Mouse (Mus musculus) urinary bladder, adult 18-20 months (tissue): ENCODE measurements around the gene Maob.

ENCODE experiments used
- DNase-seq, 2 experiments: peaks; one replicate each; pipeline ENCODE4 v3.0.0; 2022; ENCODE audit warnings: low spot score in 2 of 2, mixed read lengths in 2 of 2

The Maob gene

DNA sequence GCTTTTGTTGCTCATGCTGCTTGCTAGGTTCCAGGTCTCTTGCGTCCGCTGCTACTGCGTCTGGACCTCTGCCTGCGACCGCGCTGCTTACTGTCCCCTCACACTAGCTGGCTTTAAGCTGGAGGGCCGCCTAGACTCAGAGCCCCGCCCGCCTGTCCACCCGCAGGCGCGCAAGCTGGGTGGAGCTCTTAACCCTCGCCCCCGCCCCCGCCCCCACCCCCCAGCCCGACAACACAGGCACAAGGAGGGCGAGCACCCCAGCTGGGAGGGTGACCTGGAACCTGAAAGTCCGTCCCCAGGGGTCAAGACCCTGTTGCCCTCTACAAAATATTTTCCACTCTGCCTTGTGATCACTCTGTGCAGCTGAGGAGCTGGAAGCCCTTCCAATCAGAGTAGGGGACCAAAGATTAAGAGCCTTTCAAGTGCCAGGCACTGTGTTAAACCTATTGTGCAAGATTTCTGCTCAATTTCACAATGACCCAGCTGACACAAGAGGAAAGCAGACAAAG lies at the start of gene Maob:
Maob (minus strand) TSS at position 106 of the 509 bp plus-strand sequence.
- DNase-seq, result peak in 1 of 2 experiments; percentile 0

DNA sequence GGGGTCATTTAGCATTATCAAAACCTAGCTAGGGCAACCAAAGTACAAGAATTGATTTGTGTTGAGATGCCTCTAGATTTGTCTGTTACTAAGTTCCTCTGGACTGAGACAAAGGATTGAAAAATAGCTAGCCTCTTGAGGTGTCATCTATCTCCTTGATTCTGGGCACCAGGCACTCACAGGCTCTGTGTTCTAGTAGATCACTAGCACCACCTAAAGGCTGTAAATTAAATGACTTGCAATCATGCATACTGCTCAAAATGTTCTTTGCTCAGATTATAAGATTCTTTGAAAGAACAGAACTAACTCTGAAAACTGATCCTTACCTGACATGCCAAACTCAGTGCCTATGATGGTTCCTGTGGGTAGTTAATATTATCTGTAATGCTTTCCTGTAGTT lies 43.1 kb upstream of the Maob start:
- DNase-seq, result no peak

GRCm38 (mm10) chrX:16846034-16846433 lies 28.9 kb upstream of the Maob start:
- DNase-seq, result no peak

DNA sequence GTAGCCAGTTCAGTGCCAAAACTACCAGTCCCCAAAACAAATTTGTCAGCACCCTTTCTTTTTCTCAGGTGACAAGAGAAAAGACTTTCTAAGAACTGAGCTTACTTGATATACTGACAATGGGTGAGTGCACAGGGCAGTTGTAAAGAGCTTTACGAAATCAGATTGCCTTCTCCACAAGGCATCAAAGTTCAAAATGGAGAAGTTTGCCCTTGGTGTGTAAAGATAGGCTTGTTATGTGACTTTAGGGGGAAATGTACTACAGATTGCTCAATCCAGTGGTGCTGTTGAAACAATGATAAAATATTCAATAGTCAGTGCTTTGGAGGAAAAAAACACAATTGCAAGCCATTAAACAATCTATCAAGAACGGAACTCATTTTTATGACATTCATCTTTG lies 24.3 kb upstream of the Maob start:
- no peak for DNase-seq

GRCm38 (mm10) chrX:16837293-16837692 lies 20.1 kb upstream of the Maob start:
- DNase-seq, result no peak

DNA sequence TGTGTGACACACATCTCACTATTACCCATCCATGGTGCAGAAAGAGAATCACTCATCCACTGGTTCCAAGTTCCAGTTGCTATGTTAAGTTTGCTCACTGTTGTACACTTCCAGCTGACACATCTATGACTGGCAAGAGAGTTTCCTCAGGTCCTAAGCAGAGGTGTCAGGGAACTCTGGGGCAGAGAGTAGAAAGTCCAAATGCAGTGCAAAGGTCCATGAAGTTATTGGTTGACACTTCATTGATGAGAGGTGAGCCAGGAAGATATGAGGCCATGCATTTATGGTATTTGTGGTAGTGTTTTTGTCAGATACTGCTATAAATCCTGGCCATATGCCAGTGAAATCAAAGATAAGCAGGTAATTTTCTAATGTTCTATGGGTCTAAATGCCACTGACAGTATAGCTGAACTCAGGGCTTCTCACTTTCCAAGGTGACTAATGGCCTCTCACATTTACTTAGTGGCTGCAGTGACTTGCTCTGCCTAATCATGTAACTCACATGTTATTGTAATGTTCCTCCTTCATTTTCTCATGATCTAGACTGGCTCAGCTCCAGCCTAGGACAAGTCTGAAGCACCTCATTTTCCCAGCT lies 19.4 kb upstream of the Maob start:
- DNase-seq, result no peak

- DNase-seq, result no peak
Observed at GRCm38 (mm10) chrX:16826028-16826427, 8.9 kb upstream of the Maob start.

- no peak for DNase-seq
Observed at GRCm38 (mm10) chrX:16815965-16816364, 1.2 kb downstream of the Maob start.

DNA sequence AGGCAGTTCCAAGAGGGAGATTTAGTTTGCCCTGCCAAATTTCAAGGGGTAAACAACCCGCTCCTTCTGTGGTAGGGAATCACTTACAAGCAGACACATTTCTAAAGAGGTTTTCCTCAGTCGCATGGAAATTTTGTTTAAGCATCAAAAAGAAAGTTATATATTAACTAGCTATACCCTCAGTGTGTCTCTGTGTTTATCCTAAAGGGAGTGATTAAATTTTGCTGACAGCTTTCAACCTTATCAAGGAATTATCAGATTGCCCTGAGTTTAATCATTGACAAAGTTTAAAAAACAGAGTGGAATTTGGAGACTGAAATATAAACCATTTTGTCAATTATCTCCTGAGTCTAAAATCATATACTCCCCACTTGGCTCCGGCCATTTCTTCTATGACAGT lies 5.1 kb downstream of the Maob start:
- no peak for DNase-seq

DNA sequence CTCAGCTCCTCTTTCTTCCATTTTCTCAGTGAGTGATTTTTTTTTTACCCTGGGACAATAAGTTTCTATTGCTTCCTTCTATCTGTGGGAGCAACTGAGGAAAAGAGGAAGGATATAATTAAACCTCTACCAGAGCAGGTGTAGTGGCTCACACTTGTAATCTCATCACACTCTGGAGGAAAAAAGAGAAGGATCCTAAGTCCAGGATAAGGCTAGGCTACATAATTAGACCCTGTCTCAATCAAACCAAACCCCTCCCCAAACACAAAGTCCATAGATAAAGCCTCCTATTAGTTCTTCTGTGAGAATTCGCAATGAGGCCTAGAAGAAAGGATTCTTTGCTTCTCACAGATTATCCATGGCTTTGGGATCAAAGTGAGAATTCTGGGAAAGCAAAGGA lies 49.7 kb downstream of the Maob start:
- DNase-seq, result no peak

- peak in 1 of 2 experiments; percentile 1 for DNase-seq
Observed at GRCm38 (mm10) chrX:16766156-16766555, 51.0 kb downstream of the Maob start.

DNA sequence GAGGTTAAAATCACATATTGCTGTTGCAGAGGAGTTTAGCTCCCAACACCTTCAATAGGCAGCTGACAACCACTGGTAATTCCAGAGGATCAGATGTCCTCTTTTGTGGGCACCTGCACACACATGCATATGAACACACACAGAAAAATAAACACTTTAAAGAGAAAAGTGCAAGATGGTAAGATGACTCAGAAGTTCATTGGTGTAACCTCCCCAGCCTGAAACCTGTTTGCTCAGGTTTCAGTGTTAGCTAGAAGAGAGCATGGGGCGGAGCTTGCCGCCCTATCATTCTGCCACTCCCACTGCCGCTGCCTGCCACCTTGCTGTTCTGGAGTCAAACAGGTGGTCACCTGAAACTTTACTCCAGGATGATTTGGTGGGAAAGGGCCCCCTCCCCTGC lies 55.7 kb downstream of the Maob start:
- peak; percentile 3 to 9 for DNase-seq

DNA sequence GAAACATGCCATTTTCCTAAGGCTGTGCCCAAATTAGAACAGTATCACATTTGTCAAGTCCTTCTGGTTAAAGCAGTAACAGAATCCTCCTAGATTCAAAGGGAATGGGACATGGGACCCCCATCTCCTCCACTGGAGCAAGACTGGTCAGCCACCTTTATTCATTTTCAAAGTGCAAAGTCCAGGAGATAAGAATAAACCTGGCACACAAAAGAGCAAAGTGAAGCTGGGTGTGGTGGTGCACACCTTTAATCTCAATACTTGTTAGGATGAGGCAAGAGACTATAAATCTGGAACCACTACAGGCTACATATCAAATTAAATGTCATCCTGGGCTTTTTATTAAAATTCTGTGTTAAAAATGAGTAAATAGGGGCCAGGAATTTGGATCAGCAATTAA lies 62.4 kb downstream of the Maob start:
- no peak for DNase-seq

- DNase-seq, result no peak
Observed at GRCm38 (mm10) chrX:16748932-16749331, 68.2 kb downstream of the Maob start.

DNA sequence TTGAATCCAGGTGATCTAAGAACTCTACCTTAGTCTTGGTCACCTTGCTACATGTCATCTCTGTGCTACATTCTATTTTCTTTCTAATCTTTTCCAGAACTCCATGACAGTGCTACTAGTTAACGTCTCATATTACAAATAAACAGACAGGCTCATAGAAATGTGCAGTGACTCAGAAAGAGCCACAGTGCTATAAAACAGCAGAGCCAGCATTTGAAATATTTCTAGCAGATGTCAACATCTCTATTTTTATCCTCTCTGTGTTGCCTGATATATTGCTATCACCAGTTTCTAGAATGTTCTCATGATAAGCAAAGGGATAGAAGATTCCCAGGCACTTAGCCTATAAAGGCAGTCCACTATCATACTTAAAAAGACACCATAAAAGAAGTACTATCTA lies 103.1 kb downstream of the Maob start:
- no peak for DNase-seq

DNA sequence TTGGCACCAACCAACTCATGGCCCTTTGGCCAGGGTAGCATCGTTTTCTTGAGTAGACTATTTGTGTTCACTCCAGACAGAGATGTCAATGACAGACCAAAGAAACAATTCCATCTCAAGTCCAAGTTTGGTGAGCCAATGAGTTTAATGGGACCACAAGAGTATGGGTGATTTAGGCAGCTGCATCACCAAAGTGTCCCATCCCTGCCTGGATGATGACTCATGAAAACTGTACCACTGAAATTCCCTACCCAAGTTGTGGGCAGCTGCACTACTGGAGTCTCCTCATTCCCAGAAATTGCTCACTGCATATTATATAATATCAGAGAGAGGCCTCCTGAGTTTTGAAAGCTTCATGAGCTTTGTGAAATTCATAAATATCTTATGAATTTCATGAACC lies 111.1 kb downstream of the Maob start:
- DNase-seq, result no peak
